Mouse (Mus musculus): ENCODE data around the gene Tnfsf18.

DNA sequence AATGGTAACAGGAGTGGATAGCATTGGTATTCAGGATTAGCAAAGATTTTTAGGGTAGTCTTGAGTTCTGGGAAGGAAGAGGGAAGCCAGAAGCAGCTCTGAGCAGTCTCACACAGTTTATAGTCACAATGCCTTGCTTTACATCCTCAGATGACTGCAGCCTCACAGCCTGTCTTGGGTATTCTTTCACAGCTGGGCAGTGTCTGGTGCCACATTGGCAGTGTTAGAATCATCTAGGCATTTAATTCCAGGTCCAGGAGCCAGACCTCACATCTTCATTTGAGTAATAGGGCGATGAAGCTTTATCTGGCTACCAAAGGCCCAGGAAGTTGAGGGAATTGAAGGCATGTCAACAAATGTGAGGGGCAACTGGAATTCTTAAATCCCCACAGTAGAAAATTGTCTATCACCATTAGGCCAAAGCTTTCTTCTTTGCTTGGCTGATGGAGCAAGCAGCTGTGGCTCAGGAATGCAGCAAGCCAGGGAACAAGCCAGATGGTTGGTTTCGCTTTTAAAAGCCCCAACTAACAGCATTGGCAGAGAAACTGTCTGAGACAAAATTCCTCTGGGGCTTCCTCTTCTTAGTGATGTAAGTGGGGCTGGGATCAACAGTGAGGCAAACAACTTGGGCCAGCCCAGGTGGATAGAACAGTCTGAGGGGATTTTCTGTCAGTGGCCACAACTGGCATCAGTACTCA is 30.9 kb upstream of the Tnfsf18 start:
- no peak for TF ChIP-seq CTCF (IDR thresholded peaks at IDR 0.05; ENCODE audit: low read depth)
- TF ChIP-seq EP300 (IDR thresholded peaks at IDR 0.05; ENCODE audit: low read depth) = no peak

All from liver, postnatal 0 days (tissue).